Mouse (Mus musculus) hindbrain, embryonic 15.5 days (tissue): ENCODE measurements around the gene Gm9999. TPM values are rescaled to one million over a fixed set of nuclear protein-coding genes. Genes with fewer than 3 reads are reported as not detected.

Experiments
- polyA plus RNA-seq: library from polyadenylated mRNA; unstranded; fragments of >200 nt; fragmentation: Nextera tagmentation; extraction: Ambion mirVana; gene quantifications from 2 replicates; pipeline ENCODE4 v1.2.1, GENCODE M21; 2015

The Gm9999 gene
- polyA plus RNA-seq, 1 experiment from 2014 or later, result not detected

Other genes with a start within 250 kb of the Gm9999 start
- not detected in 2 replicates for gene Saa1, start 240.6 kb upstream of the Gm9999 start, polyA plus RNA-seq
- 0.14 TPM in 1 of 2 replicates, not detected in the other for gene Saa2, start 231.8 kb upstream of the Gm9999 start, polyA plus RNA-seq
- gene Hps5, start 187.5 kb upstream of the Gm9999 start, polyA plus RNA-seq, result 13.2 and 14.4 TPM in 2 replicates
- 39.5 and 41.2 TPM in 2 replicates for gene Gtf2h1, start 187.5 kb upstream of the Gm9999 start, polyA plus RNA-seq
- 696 and 729 TPM in 2 replicates for gene Ldha, start 142.1 kb upstream of the Gm9999 start, polyA plus RNA-seq
- 0.30 and 0.34 TPM in 2 replicates for gene Ldhc, start 122.4 kb upstream of the Gm9999 start, polyA plus RNA-seq
- gene Tsg101, start 63.6 kb upstream of the Gm9999 start, polyA plus RNA-seq, result 326 and 342 TPM in 2 replicates
- 4.5 and 5.6 TPM in 2 replicates for gene Uevld, start 25.1 kb upstream of the Gm9999 start, polyA plus RNA-seq
- gene Spty2d1, start 24.8 kb downstream of the Gm9999 start, polyA plus RNA-seq, result 8.3 and 8.4 TPM in 2 replicates
- 25.8 and 25.9 TPM in 2 replicates for gene Tmem86a, start 67.0 kb downstream of the Gm9999 start, polyA plus RNA-seq
- gene Ptpn5, start 150.1 kb downstream of the Gm9999 start, polyA plus RNA-seq, result 152 and 190 TPM in 2 replicates
- not detected in 2 replicates for gene Mrgpra6, start 221.3 kb downstream of the Gm9999 start, polyA plus RNA-seq